Mouse (Mus musculus) forebrain, embryonic 14.5 days (tissue): Measurements from ENCODE around the gene Ppara. TPM values are rescaled to one million over a fixed set of nuclear protein-coding genes. Genes with fewer than 3 reads are reported as not detected.

Source experiments
- ATAC-seq: fragments of 200-750 bp; cut with Nextera tagmentation; 2 replicates; pipeline ENCODE4 v1.8.0; 2017; ENCODE audit warnings: mild to moderate bottlenecking, moderate library complexity
- DNase-seq: peaks from one replicate; pipeline ENCODE4 v3.0.0-alpha.2; 2015; ENCODE audit warnings: low spot score
- H3K27ac ChIP-seq: fragments of 300-500 bp; sonication (generic); 2 replicates; pipeline ENCODE4 v1.5.1; 2014; ENCODE audit warnings: low read depth, mild to moderate bottlenecking, control low read depth, low read length, moderate library complexity
- H3K27me3 ChIP-seq: fragments of 300-500 bp; sonication (generic); replicated peaks from 2 replicates; pipeline ENCODE4 v1.6.1; 2014; ENCODE audit warnings: low read length, control low read depth, mixed read lengths; ENCODE audit not compliant: control insufficient read depth, insufficient read depth
- H3K36me3 ChIP-seq: fragments of 300-500 bp; sonication (generic); 2 replicates; pipeline ENCODE4 v1.6.1; 2014; ENCODE audit warnings: low read length, control low read depth; ENCODE audit not compliant: control insufficient read depth, insufficient read depth
- H3K4me1 ChIP-seq: fragments of 300-500 bp; sonication (generic); 2 replicates; pipeline ENCODE4 v1.6.1; 2014; ENCODE audit warnings: antibody characterized with exemption, low read length, control low read depth; ENCODE audit not compliant: control insufficient read depth, insufficient read depth
- H3K4me2 ChIP-seq: fragments of 300-500 bp; sonication (generic); 2 replicates; pipeline ENCODE4 v1.6.1; 2014; ENCODE audit warnings: mild to moderate bottlenecking, control low read depth, low read length
- H3K4me3 ChIP-seq: fragments of 300-500 bp; sonication (generic); 2 replicates; pipeline ENCODE4 v1.5.1; 2014; ENCODE audit warnings: low read depth, low read length, control low read depth
- H3K9ac ChIP-seq: fragments of 300-500 bp; sonication (generic); 2 replicates; pipeline ENCODE4 v1.6.1; 2014; ENCODE audit warnings: mild to moderate bottlenecking, low read length, control low read depth, moderate library complexity
- H3K9me3 ChIP-seq: fragments of 300-500 bp; sonication (generic); replicated peaks from 2 replicates; pipeline ENCODE4 v1.6.1; 2016; ENCODE audit warnings: low read length, control low read depth, mixed read lengths; ENCODE audit not compliant: control insufficient read depth
- WGBS: fragments of 180-500 bp; shearing (Covaris S2); extraction: QIAGEN DNeasy Blood & Tissue Kit; methylation state at CpG from one replicate; pipeline ENCODE4 v1.1.7; 2014; 5-methylcytosine and 5-hydroxymethylcytosine counted together
- polyA plus RNA-seq: library from polyadenylated mRNA; unstranded; fragments of >200 nt; fragmentation: Nextera tagmentation; extraction: Ambion mirVana; gene quantifications from 2 replicates; pipeline ENCODE4 v1.2.1, GENCODE M21; 2014

Gene Ppara
- polyA plus RNA-seq, 1 experiment from 2014 or later: 0.67 TPM

DNA sequence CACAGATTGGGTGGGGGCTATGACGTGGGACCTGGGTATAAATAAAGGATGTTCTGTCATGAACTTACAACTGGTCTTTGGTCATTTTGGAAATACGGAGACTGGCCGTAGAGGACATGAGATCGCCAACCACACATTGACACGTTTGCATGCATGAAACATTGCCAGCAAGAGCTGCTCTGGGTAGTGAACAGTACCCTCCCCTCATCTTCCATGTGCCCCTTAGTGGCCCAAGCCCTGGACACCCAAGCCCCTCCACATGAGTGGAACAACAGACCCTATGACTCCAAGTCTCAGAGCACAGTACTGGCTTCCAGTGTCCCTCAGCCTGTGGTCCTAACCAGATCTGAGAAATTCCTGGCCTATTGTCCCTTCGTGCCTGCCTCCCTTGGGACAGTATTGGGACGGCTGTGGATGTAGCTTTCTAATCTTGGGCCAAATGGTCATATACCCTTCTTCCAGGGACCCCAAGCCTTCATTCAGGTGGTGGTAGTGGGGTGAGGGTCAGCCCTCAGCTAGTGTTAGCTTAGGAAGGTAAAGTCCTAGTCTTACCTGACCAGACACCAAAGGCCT lies 27.2 kb upstream of the Ppara start:
- Histone ChIP-seq H3K4me2 (no peak overlapping the region), H3K27ac (no peak overlapping the region), H3K9ac (no peak overlapping the region), H3K9me3 (no peaks in the 10 kb centered on the region), H3K27me3 (no peaks in the 10 kb centered on the region), H3K4me1 (peaks cover 2% of the 10 kb centered on the region), H3K4me3 (no peak overlapping the region), H3K36me3 (peaks cover 53% of the 10 kb centered on the region)
- 89% methylated on average over 7 of the region's 7 CpGs for WGBS
- ATAC-seq (no peak), DNase-seq (no peak)

DNA sequence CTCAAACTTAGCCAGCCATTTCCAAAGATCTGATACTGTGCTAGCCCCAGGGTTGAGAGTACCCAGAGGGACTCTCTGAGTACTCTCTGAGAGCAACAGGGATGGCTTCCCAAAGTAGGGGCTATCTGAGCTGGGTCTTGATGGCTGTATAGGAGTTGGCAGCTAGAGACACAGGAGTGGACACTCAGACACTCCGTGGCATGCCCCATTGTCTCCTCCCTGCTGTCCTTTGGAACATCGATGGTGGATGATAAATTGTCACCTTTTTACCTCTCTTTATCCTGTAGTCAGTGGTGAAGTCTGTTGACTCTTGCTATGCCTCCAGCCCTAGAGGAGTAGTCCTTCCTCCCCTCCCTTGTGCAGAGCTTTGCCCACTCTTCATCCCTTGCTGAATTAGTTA lies 26.6 kb upstream of the Ppara start:
- DNase-seq (no peak), ATAC-seq (no peak)
- Histone ChIP-seq H3K27me3 (no peaks in the 10 kb centered on the region), H3K36me3 (peaks cover 46% of the 10 kb centered on the region), H3K4me1 (no peaks in the 10 kb centered on the region), H3K27ac (no peak overlapping the region), H3K9me3 (no peaks in the 10 kb centered on the region), H3K4me2 (no peak overlapping the region), H3K9ac (no peak overlapping the region), H3K4me3 (no peak overlapping the region)
- WGBS: 93% methylated on average over 2 of the region's 2 CpGs

DNA sequence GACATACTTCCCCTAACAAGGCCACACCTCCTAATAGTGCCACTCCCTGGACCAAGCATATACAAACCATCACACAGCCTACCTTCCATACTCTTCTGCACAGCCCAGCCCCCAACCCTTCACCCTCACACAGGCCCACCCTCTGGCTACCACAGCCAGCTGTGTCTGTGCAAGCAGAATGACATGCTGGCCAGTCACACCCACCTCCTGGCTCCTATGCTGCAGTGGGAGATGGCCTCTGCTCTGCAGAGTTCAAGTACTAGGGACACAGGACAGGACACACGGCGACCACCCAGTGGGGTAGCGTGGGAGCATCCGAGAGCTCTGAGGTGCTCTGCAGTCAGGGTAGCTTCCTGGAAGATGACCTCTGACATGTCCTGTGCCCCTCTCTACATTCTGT lies 25.9 kb upstream of the Ppara start:
- no peak for DNase-seq
- no peak overlapping the region for H3K9ac ChIP-seq
- H3K4me2 ChIP-seq: no peak overlapping the region
- 88% methylated on average over 4 of the region's 4 CpGs for WGBS
- no peaks in the 10 kb centered on the region for H3K9me3 ChIP-seq
- peaks cover 40% of the 10 kb centered on the region for H3K36me3 ChIP-seq
- no peaks in the 10 kb centered on the region for H3K4me1 ChIP-seq
- no peaks in the 10 kb centered on the region for H3K27me3 ChIP-seq
- H3K4me3 ChIP-seq: no peak overlapping the region
- peak; percentile 29 for ATAC-seq
- H3K27ac ChIP-seq: no peak overlapping the region

DNA sequence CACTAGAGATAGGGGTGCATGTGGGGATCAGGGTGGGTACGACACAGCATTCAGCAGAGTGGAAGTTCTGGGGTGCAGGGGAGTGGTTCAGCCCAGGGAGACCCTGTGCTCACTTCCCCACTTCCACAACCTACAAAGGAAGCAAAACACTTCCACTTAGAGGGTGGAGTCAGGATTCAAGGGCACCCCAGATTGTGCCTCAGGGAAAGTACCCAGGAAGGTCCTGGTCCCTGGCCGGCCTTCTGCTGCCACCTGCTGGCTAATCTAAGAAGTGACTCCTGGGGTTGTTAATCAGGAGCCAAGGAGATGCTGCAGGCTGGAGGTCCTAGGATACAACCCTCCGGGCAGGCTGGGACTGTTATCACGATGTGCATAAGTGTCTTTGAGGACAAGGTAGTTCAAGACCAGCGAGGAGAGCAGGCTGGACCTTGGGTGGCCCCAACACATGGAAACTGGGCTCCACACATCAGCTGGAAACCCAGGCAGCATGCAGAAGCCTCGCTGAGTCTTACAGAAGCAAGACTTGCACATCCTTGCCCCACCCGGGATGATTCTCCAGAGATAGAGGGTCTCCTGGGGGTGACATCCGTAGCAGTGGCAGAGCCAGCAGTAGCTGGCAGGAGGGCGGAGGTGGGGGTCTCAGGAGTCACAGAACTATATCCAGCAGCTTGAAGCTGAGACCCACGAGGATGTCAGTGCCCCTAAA lies 25.4 kb upstream of the Ppara start:
- Histone ChIP-seq H3K9ac (peak overlapping the region; percentile 21; the same call in 1 of the 2 replicates), H3K4me1 (no peaks in the 10 kb centered on the region), H3K27me3 (no peaks in the 10 kb centered on the region), H3K36me3 (peaks cover 34% of the 10 kb centered on the region), H3K4me3 (no peak overlapping the region), H3K27ac (0 out of 2 replicates have a peak overlapping the region, but pooled peaks have one; percentile 30), H3K9me3 (no peaks in the 10 kb centered on the region), H3K4me2 (no peak overlapping the region)
- DNase-seq (peak; percentile 85), ATAC-seq (peak; percentile 53)
- 37% methylated on average over 10 of the region's 10 CpGs for WGBS

DNA sequence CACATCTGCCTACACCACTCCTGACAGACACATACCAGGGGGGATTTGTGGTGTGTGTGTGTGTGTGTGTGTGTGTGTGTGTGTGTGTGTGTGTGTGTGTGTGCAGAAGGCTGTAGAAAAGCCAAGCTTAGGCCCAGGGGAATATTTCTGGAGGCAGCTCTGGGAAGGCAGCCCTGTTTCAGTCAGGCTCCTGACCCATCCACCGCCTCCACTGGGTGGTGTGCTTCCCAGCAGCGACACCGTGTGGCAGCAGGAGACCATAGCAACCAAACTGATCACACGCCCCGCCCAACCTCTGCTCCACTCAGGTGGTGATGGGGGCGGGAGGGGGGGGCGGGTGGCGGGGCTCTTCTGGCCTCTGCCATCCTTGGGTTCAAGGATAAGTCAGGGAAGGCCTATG lies 24.6 kb upstream of the Ppara start:
- Histone ChIP-seq H3K4me1 (no peaks in the 10 kb centered on the region), H3K36me3 (peaks cover 26% of the 10 kb centered on the region), H3K4me2 (no peak overlapping the region), H3K4me3 (no peak overlapping the region), H3K27me3 (no peaks in the 10 kb centered on the region), H3K9ac (no peak overlapping the region), H3K27ac (no peak overlapping the region), H3K9me3 (no peaks in the 10 kb centered on the region)
- WGBS: 0% methylated on average over 6 of the region's 8 CpGs
- DNase-seq (peak; percentile 85), ATAC-seq (peak; percentile 51)

DNA sequence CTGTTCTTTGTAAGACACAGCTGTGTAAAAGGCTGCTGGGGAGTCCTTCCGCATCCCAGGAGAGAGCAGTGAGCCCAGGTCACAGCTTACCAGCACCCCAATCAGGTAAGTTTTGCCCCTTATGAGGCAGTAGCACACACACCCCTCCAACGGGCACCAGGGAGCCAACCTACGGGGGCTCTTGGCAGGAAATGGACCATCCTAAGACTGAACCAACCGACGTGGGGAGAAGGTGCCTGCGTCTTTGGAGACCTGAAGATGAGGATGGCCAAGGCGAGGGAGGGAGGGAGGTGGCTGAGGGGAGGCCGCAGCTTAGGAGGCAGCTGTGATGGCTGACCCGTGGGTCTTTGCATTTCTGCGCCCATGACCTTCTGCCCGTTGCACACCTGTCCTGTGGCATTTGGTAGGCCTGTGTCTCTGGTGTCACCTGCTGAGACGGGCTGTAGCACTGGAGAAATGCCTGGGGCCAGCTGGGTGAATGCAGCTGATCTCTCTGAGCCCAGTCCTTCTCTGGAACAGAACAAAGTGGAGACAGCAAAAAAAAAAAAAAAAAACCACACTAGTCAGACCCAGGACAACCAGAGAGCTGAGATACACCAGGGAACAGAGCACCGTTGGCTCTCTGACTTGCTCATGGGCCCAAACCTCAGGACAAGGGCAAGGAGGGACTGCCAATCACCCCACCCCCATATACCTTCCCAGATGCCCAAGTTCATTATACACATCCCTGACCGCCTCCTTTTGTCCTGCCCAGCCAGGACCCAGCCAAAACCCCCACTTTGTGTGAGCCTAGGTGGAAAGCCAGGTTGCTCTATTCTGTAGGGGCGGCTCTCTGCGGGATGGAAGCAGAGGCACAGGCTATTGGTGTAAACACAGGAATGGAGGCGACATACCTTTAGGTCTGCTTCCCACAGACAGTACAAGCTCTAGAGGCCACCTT lies 23.9 kb upstream of the Ppara start:
- DNase-seq: no peak
- Histone ChIP-seq H3K4me1 (no peaks in the 10 kb centered on the region), H3K4me2 (no peak overlapping the region), H3K27me3 (no peaks in the 10 kb centered on the region), H3K9ac (no peak overlapping the region), H3K4me3 (no peak overlapping the region), H3K27ac (no peak overlapping the region), H3K9me3 (no peaks in the 10 kb centered on the region), H3K36me3 (peaks cover 19% of the 10 kb centered on the region)
- 85% methylated on average over 17 of the region's 17 CpGs for WGBS
- peak; percentile 4; the same call in 1 of the 2 replicates for ATAC-seq

DNA sequence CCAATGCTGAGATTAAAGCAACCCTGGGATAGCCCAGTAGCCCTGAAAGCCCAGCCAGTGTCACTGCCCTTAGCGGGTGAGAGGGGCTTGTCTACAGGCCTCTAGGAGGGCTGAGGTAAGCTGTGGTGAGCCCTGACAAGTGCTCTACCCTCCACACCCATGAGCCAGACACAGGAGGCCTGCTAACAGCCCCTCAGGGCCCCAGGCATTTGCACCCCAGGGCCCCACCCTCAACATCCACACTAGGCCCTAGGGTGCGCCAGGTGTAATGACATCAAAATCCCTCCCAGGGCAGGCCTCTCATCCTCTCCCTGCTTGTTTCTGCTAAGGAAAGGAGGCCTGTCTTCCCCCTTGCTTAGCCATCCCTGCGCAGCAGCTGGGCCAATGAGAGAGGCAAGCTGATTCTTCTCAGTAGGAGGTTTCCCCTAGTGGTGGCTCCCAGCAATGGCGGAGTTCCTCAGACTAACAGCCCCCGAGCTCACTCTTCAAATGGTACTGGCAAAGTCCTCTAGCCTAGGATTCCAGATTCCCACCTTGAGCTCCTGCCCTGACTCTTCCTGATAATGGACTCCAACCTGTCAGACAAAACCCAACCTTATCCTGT lies 22.1 kb upstream of the Ppara start:
- H3K36me3 ChIP-seq: peaks cover 1% of the 10 kb centered on the region
- no peak overlapping the region for H3K9ac ChIP-seq
- WGBS: 37% methylated on average over 5 of the region's 5 CpGs
- no peaks in the 10 kb centered on the region for H3K4me1 ChIP-seq
- no peak overlapping the region for H3K27ac ChIP-seq
- no peaks in the 10 kb centered on the region for H3K27me3 ChIP-seq
- peak; percentile 76 for DNase-seq
- ATAC-seq: no peak
- H3K9me3 ChIP-seq: no peaks in the 10 kb centered on the region
- H3K4me2 ChIP-seq: no peak overlapping the region
- H3K4me3 ChIP-seq: no peak overlapping the region

DNA sequence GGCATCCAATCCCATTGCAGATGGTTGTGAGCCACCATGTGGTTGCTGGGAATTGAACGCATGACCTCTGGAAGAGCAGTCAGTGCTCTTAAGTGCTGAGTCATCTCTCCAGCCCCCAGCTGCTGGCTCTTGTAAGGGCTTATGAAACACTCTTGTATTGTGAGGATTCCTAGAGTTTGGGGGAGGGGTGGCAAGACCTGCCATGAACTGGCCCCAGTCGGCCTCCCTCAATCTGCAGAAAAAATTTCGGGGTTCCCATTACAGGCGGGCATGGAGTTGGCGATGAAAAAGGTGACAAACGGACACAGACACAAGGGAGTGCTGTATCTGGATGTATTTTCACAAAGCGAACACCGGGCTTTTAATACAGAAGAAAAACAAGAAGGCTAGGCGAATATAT lies 21.4 kb upstream of the Ppara start:
- WGBS: 87% methylated on average over 9 of the region's 9 CpGs
- no peaks in the 10 kb centered on the region for H3K27me3 ChIP-seq

More for the DNA sequence above, 21.4 kb upstream of the Ppara start:
- DNase-seq (no peak), ATAC-seq (no peak)
- no peak overlapping the region for H3K4me2 ChIP-seq
- H3K4me3 ChIP-seq: no peak overlapping the region
- no peaks in the 10 kb centered on the region for H3K4me1 ChIP-seq
- H3K27ac ChIP-seq: no peak overlapping the region
- no peak overlapping the region for H3K9ac ChIP-seq
- H3K36me3 ChIP-seq: no peaks in the 10 kb centered on the region
- no peaks in the 10 kb centered on the region for H3K9me3 ChIP-seq
